Mouse (Mus musculus) liver, adult 2 months (tissue): Measurements from ENCODE around the gene Ercc2. TPM values are rescaled to one million over a fixed set of nuclear protein-coding genes. Genes with fewer than 3 reads are reported as not detected.
A peak's percentile ranks its signal among the peaks of the same experiment; 100 is the strongest.

ENCODE experiments used
- DNase-seq: peaks from one replicate; pipeline ENCODE4 v3.0.0-alpha.2; 2011; ENCODE audit warnings: low read depth, low spot score; ENCODE audit errors: extremely low read depth
- H3K27ac ChIP-seq: fragments of 200-500 bp; replicated peaks from 2 replicates; pipeline ENCODE4 v1.5.1; 2012; ENCODE audit warnings: low read depth, mild to moderate bottlenecking, control low read depth, inconsistent platforms, low read length; ENCODE audit not compliant: insufficient read depth
- H3K27me3 ChIP-seq: fragments of 200-500 bp; 2 replicates; pipeline ENCODE4 v1.6.1; 2012; ENCODE audit warnings: mild to moderate bottlenecking, moderate library complexity, low read length, inconsistent platforms; ENCODE audit not compliant: control insufficient read depth, insufficient read depth
- H3K36me3 ChIP-seq: fragments of 200-500 bp; 2 replicates; pipeline ENCODE4 v1.6.1; 2012; ENCODE audit warnings: low read length, inconsistent platforms; ENCODE audit not compliant: control insufficient read depth, insufficient read depth
- H3K4me1 ChIP-seq: fragments of 200-500 bp; 2 replicates; pipeline ENCODE4 v1.6.1; 2011; ENCODE audit warnings: low read length; ENCODE audit not compliant: control insufficient read depth, insufficient read depth
- H3K4me3 ChIP-seq: fragments of 200-500 bp; 2 replicates; pipeline ENCODE4 v1.5.1; 2011; ENCODE audit warnings: low read depth, mild to moderate bottlenecking, control low read depth, low read length, moderate library complexity; ENCODE audit not compliant: insufficient read depth
- H3K79me2 ChIP-seq: fragments of 200-500 bp; 2 replicates; pipeline ENCODE4 v1.6.1; 2012; ENCODE audit warnings: inconsistent platforms, mild to moderate bottlenecking, low read length, moderate library complexity; ENCODE audit not compliant: control insufficient read depth, insufficient read depth
- H3K9ac ChIP-seq: fragments of 200-500 bp; 2 replicates; pipeline ENCODE4 v1.6.1; 2012; ENCODE audit warnings: low read depth, mild to moderate bottlenecking, control low read depth, inconsistent platforms, low read length
- CTCF ChIP-seq: fragments of 200-500 bp; IDR thresholded peaks from 2 replicates; pipeline ENCODE4 v1.5.1; 2011; ENCODE audit warnings: low read depth, low read length, control low read depth
- POLR2A ChIP-seq: fragments of 200-500 bp; IDR thresholded peaks from 2 replicates; pipeline ENCODE4 v1.6.1; 2011; ENCODE audit warnings: low read length, control low read depth; ENCODE audit not compliant: insufficient read depth; ENCODE audit errors: extremely low read depth
- WGBS: fragments of 180-500 bp; shearing (Covaris S2); methylation state at CpG from one replicate; pipeline ENCODE4 v1.1.7; 2018; 5-methylcytosine and 5-hydroxymethylcytosine counted together
- polyA plus RNA-seq: library from polyadenylated mRNA; depleted of rRNA; stranded (reverse); fragments of >200 nt; gene quantifications from 2 replicates; pipeline ENCODE4 v1.2.3, GENCODE M21; 2012; rRNA removed
- total RNA-seq: library from RNA; depleted of rRNA; stranded (reverse); fragments of >200 nt; gene quantifications from 2 replicates; pipeline ENCODE4 v1.2.3, GENCODE M21; 2014; rRNA removed

The Ercc2 gene
- total and polyA plus RNA-seq, 2 experiments, result 9.4 to 26.8 TPM

GRCm38 (mm10) chr7:19441448-19442091 lies 59.8 kb downstream of the Ercc2 start:
- no peak for TF ChIP-seq CTCF
- no peak for TF ChIP-seq POLR2A
- Histone ChIP-seq H3K79me2 (no peaks in the 10 kb centered on the region), H3K27ac (peak overlapping the region; percentile 37), H3K27me3 (no peaks in the 10 kb centered on the region), H3K4me1 (no peaks in the 10 kb centered on the region), H3K9ac (no peak overlapping the region), H3K4me3 (no peak overlapping the region), H3K36me3 (peaks cover 6% of the 10 kb centered on the region; the same call in 1 of the 2 replicates)
- 77% methylated on average over 9 of the region's 9 CpGs for WGBS
- DNase-seq, result no peak

- Histone ChIP-seq H3K4me1 (no peaks in the 10 kb centered on the region), H3K36me3 (peaks cover 4% of the 10 kb centered on the region; the same call in 1 of the 2 replicates), H3K4me3 (no peak overlapping the region), H3K27me3 (no peaks in the 10 kb centered on the region), H3K27ac (no peak overlapping the region), H3K79me2 (no peaks in the 10 kb centered on the region), H3K9ac (no peak overlapping the region)
- TF ChIP-seq POLR2A, result no peak
- peak; percentile 70 for TF ChIP-seq CTCF
- WGBS, result 37% methylated on average over 3 of the region's 3 CpGs
- DNase-seq, result peak; percentile 37
Measured at GRCm38 (mm10) chr7:19443344-19443743, 61.5 kb downstream of the Ercc2 start.

- Histone ChIP-seq H3K4me1 (no peaks in the 10 kb centered on the region), H3K9ac (no peak overlapping the region), H3K36me3 (peaks cover 4% of the 10 kb centered on the region; the same call in 1 of the 2 replicates), H3K4me3 (no peak overlapping the region), H3K27ac (no peak overlapping the region), H3K79me2 (no peaks in the 10 kb centered on the region), H3K27me3 (no peaks in the 10 kb centered on the region)
- TF ChIP-seq CTCF, result no peak
- no peak for TF ChIP-seq POLR2A
- DNase-seq, result no peak
- 77% methylated on average over 12 of the region's 12 CpGs for whole genome bisulfite sequencing
Measured at GRCm38 (mm10) chr7:19444801-19445200, 63.0 kb downstream of the Ercc2 start.

Other genes with a start within 250 kb of the Ercc2 start
- 4.3 and 6.3 TPM in 2 replicates for gene Qpctl, start 232.7 kb upstream of the Ercc2 start, total RNA-seq
- gene Qpctl, start 232.7 kb upstream of the Ercc2 start, polyA plus RNA-seq, result 8.9 and 11.7 TPM in 2 replicates
- gene Snrpd2, start 232.3 kb upstream of the Ercc2 start, total RNA-seq, result 28.4 and 29.4 TPM in 2 replicates
- gene Snrpd2, start 232.3 kb upstream of the Ercc2 start, polyA plus RNA-seq, result 16.4 and 17.7 TPM in 2 replicates
- gene Gipr, start 215.9 kb upstream of the Ercc2 start, total RNA-seq, result not detected in 2 replicates
- gene Gipr, start 215.9 kb upstream of the Ercc2 start, polyA plus RNA-seq, result not detected in 2 replicates
- gene Eml2, start 205.6 kb upstream of the Ercc2 start, total RNA-seq, result 9.8 and 11.1 TPM in 2 replicates
- 9.7 and 12.2 TPM in 2 replicates for gene Eml2, start 205.6 kb upstream of the Ercc2 start, polyA plus RNA-seq
- 0.09 and 0.40 TPM in 2 replicates for gene Gpr4, start 169.5 kb upstream of the Ercc2 start, total RNA-seq
- gene Gpr4, start 169.5 kb upstream of the Ercc2 start, polyA plus RNA-seq, result 1.8 and 2.7 TPM in 2 replicates
- gene Opa3, start 153.7 kb upstream of the Ercc2 start, total RNA-seq, result 12.9 and 16.0 TPM in 2 replicates
- 34.1 and 40.4 TPM in 2 replicates for gene Opa3, start 153.7 kb upstream of the Ercc2 start, polyA plus RNA-seq
- 6.3 and 11.3 TPM in 2 replicates for gene Vasp, start 110.2 kb upstream of the Ercc2 start, total RNA-seq
- gene Vasp, start 110.2 kb upstream of the Ercc2 start, polyA plus RNA-seq, result 24.2 and 37.1 TPM in 2 replicates
- 0.20 TPM in 1 of 2 replicates, not detected in the other for gene Ppm1n, start 101.9 kb upstream of the Ercc2 start, total RNA-seq
- 0.13 TPM in 1 of 2 replicates, not detected in the other for gene Ppm1n, start 101.9 kb upstream of the Ercc2 start, polyA plus RNA-seq
- 0.27 and 0.65 TPM in 2 replicates for gene Rtn2, start 99.4 kb upstream of the Ercc2 start, total RNA-seq
- gene Rtn2, start 99.4 kb upstream of the Ercc2 start, polyA plus RNA-seq, result 0.62 and 1.1 TPM in 2 replicates
- gene Fosb, start 72.0 kb upstream of the Ercc2 start, total RNA-seq, result 0.07 and 0.09 TPM in 2 replicates
- 0.06 and 0.11 TPM in 2 replicates for gene Fosb, start 72.0 kb upstream of the Ercc2 start, polyA plus RNA-seq
- 6.5 and 6.6 TPM in 2 replicates for gene Ercc1, start 37.2 kb upstream of the Ercc2 start, total RNA-seq
- gene Ercc1, start 37.2 kb upstream of the Ercc2 start, polyA plus RNA-seq, result 8.5 and 9.4 TPM in 2 replicates
- gene Cd3eap, start 22.5 kb upstream of the Ercc2 start, total RNA-seq, result 1.3 and 1.7 TPM in 2 replicates
- gene Cd3eap, start 22.5 kb upstream of the Ercc2 start, polyA plus RNA-seq, result 6.5 and 7.0 TPM in 2 replicates
- 0.18 and 0.20 TPM in 2 replicates for gene Ppp1r13l, start 22.3 kb upstream of the Ercc2 start, total RNA-seq
- 3.0 and 4.6 TPM in 2 replicates for gene Ppp1r13l, start 22.3 kb upstream of the Ercc2 start, polyA plus RNA-seq
- gene Klc3, start 22.1 kb downstream of the Ercc2 start, total RNA-seq, result 0.37 TPM in 1 of 2 replicates, not detected in the other
- 0.17 and 0.24 TPM in 2 replicates for gene Klc3, start 22.1 kb downstream of the Ercc2 start, polyA plus RNA-seq
- 0.07 and 11.0 TPM in 2 replicates for gene Ckm, start 22.8 kb downstream of the Ercc2 start, total RNA-seq
- 0.16 and 0.18 TPM in 2 replicates for gene Ckm, start 22.8 kb downstream of the Ercc2 start, polyA plus RNA-seq
- 1.8 and 2.8 TPM in 2 replicates for gene Mark4, start 76.8 kb downstream of the Ercc2 start, total RNA-seq
- gene Mark4, start 76.8 kb downstream of the Ercc2 start, polyA plus RNA-seq, result 4.9 and 6.4 TPM in 2 replicates
- gene Exoc3l2, start 81.3 kb downstream of the Ercc2 start, total RNA-seq, result 2.1 and 2.2 TPM in 2 replicates
- 5.1 and 5.8 TPM in 2 replicates for gene Exoc3l2, start 81.3 kb downstream of the Ercc2 start, polyA plus RNA-seq
- gene Bloc1s3, start 126.4 kb downstream of the Ercc2 start, total RNA-seq, result 2.8 and 3.9 TPM in 2 replicates
- gene Bloc1s3, start 126.4 kb downstream of the Ercc2 start, polyA plus RNA-seq, result 6.2 and 7.3 TPM in 2 replicates
- 19.9 and 25.5 TPM in 2 replicates for gene Trappc6a, start 126.4 kb downstream of the Ercc2 start, total RNA-seq
- 58.0 and 58.2 TPM in 2 replicates for gene Trappc6a, start 126.4 kb downstream of the Ercc2 start, polyA plus RNA-seq
- gene Nkpd1, start 135.8 kb downstream of the Ercc2 start, total RNA-seq, result not detected in 2 replicates
- not detected in 2 replicates for gene Nkpd1, start 135.8 kb downstream of the Ercc2 start, polyA plus RNA-seq
- 25.0 and 25.6 TPM in 2 replicates for gene Ppp1r37, start 181.1 kb downstream of the Ercc2 start, total RNA-seq
- gene Ppp1r37, start 181.1 kb downstream of the Ercc2 start, polyA plus RNA-seq, result 82.3 and 84.2 TPM in 2 replicates
- 0.40 and 0.83 TPM in 2 replicates for gene Zfp296, start 195.3 kb downstream of the Ercc2 start, total RNA-seq
- gene Zfp296, start 195.3 kb downstream of the Ercc2 start, polyA plus RNA-seq, result 0.93 and 1.3 TPM in 2 replicates
- gene Gemin7, start 195.6 kb downstream of the Ercc2 start, total RNA-seq, result 31.2 and 40.1 TPM in 2 replicates
- 60.2 and 61.6 TPM in 2 replicates for gene Gemin7, start 195.6 kb downstream of the Ercc2 start, polyA plus RNA-seq
- 4.9 and 5.3 TPM in 2 replicates for gene Clasrp, start 222.5 kb downstream of the Ercc2 start, total RNA-seq
- 18.0 and 24.8 TPM in 2 replicates for gene Clasrp, start 222.5 kb downstream of the Ercc2 start, polyA plus RNA-seq
- gene Relb, start 247.4 kb downstream of the Ercc2 start, total RNA-seq, result 1.3 and 2.3 TPM in 2 replicates
- 1.5 and 3.3 TPM in 2 replicates for gene Relb, start 247.4 kb downstream of the Ercc2 start, polyA plus RNA-seq